Mouse (Mus musculus) testis, adult 2 months (tissue): Measurements from ENCODE around the gene Insrr. TPM values are rescaled to one million over a fixed set of nuclear protein-coding genes. Genes with fewer than 3 reads are reported as not detected.
A peak's percentile ranks its signal among the peaks of the same experiment; 100 is the strongest.

ENCODE experiments used
- H3K27ac ChIP-seq: fragments of 200-500 bp; 2 replicates; pipeline ENCODE4 v1.5.1; 2012; ENCODE audit warnings: low read depth, low read length; ENCODE audit not compliant: control insufficient read depth, insufficient read depth
- H3K27me3 ChIP-seq: fragments of 200-500 bp; 2 replicates; pipeline ENCODE4 v1.6.1; 2012; ENCODE audit warnings: mild to moderate bottlenecking, low read length, moderate library complexity; ENCODE audit not compliant: control insufficient read depth, insufficient read depth
- H3K36me3 ChIP-seq: fragments of 200-500 bp; 2 replicates; pipeline ENCODE4 v1.6.1; 2012; ENCODE audit warnings: mild to moderate bottlenecking, low read length; ENCODE audit not compliant: control insufficient read depth, insufficient read depth
- H3K4me1 ChIP-seq: fragments of 200-500 bp; 2 replicates; pipeline ENCODE4 v1.6.1; 2012; ENCODE audit warnings: low read length; ENCODE audit not compliant: control insufficient read depth, insufficient read depth
- H3K4me3 ChIP-seq: fragments of 200-500 bp; 2 replicates; pipeline ENCODE4 v1.5.1; 2012; ENCODE audit warnings: low read depth, mild to moderate bottlenecking, low read length, moderate library complexity, mixed read lengths; ENCODE audit not compliant: control insufficient read depth
- CTCF ChIP-seq: fragments of 200-500 bp; IDR thresholded peaks from 2 replicates; pipeline ENCODE4 v1.5.1; 2012; ENCODE audit warnings: low read depth, mild to moderate bottlenecking, inconsistent platforms, low read length, moderate library complexity; ENCODE audit not compliant: control insufficient read depth, insufficient read depth, insufficient replicate concordance
- POLR2A ChIP-seq: fragments of 200-500 bp; IDR thresholded peaks from 2 replicates; pipeline ENCODE4 v1.6.1; 2012; ENCODE audit warnings: low read depth, mild to moderate bottlenecking, inconsistent platforms, low read length, moderate library complexity; ENCODE audit not compliant: control insufficient read depth
- polyA plus RNA-seq: library from polyadenylated mRNA; depleted of rRNA; stranded (reverse); fragments of >200 nt; gene quantifications from 2 replicates; pipeline ENCODE4 v1.2.3, GENCODE M21; 2012; rRNA removed

Gene Insrr
- polyA plus RNA-seq: 0.06 and 0.17 TPM in 2 replicates

DNA sequence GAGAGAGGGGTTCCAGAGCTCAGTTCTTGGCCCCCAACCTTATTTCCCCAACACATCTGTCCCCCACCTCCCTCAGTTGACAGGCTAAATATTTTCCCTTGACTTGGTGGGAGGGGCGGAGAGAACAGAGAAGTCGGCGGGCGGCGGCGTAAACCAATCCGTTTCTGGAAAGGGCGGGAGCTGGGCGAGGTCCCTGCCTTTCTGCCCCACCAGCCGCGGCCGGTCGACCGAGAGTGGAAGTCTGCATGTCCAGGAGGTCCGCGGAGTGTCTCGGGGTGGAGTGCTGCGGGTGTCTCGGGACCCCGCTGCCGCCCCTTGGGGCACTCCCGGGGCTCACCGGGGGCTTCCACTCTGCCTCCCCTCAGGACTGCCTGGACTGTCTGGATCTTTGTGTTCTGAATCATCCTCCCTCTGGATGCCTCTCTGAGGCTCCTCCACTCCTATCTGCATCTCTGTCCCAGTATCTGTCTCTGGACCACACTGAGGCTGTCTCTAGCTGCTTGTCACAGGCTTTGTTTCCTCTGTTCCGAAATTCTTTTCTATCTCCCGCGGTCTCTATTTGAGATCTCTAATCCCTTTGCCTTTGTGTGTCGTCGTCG is at the start of gene Insrr:
Insrr (plus strand) TSS at position 216 of the 599 bp plus-strand sequence.
- peaks cover 3% of the 10 kb centered on the region for H3K27me3 ChIP-seq
- no peaks in the 10 kb centered on the region for H3K36me3 ChIP-seq
- H3K4me3 ChIP-seq: no peak within 1 kb of the TSS; the same call in 1 of the 2 replicates
- TF ChIP-seq POLR2A: no peak
- TF ChIP-seq CTCF: no peak
- peaks cover 11% of the 10 kb centered on the region for H3K4me1 ChIP-seq
- no peak within 1 kb of the TSS for H3K27ac ChIP-seq

DNA sequence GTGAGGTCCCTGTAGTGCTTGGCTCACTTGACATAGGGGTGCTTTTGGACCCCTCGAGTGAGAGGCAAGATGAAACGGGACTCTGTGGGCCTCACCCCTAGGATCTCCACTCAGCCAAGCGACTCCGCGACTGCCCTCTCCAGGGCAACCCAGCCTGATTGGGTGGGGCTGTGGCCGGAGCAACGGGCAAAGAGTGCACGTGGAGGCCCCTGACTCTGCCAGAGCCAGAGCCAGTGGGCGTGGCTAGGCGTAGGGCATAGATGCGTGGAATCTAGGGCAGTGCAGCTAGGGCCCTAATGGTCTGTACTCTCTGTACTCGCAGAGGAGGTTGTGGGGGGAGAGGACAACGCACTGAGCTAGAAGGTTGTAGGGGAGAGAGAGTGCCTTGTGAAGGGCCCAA is 48.3 kb upstream of the Insrr start, which contains the start of gene Lrrc71:
Lrrc71 (minus strand) TSS at position 195 of the 400 bp plus-strand sequence.
- Histone ChIP-seq H3K27me3 (no peaks in the 10 kb centered on the region), H3K4me3 (peak within 1 kb of the TSS; percentile 88), H3K27ac (peak within 1 kb of the TSS; percentile 82), H3K4me1 (peaks cover 17% of the 10 kb centered on the region), H3K36me3 (no peaks in the 10 kb centered on the region; the same call in 1 of the 2 replicates)
- TF ChIP-seq POLR2A (peak; percentile 81), CTCF (no peak)

DNA sequence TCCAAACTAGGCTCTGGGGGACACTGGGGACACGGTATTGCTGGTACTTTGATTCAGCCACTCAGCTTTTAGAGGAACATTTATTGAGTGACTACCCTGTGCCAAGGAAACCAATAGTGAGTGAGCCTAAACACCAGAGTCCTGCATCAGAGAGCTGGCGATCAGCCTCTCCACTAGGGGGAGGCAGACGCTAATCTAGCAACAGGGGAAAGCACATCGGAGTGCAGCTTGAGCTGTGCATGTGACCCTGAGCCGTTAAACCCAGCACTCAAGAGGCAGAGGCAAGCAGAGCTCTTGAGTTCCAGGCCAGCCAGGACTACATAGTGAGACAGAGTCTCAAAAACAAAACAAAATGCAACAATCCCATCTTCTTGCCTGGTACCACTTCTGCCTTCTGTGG is 47.7 kb upstream of the Insrr start:
- H3K4me3 ChIP-seq: no peak overlapping the region

DNA sequence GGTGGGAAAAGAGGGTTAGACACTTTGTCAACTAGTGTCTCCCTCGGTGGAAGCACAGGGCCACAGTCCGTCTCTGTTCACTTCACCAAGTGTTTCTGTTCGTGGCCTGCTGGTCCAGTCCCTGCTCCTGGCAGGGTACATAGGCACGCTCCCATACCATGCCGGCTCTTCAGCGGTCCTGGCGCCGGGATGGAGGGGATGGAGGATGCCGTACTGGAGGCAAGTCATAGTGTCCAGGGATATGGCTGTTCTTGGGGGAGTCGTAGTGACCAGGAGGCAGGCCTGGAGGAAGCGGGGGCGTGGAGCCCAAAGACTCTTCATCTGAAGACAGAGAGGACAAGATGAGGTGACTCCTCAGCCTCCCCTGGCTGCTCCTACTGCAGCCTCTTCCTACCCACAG is 46.8 kb upstream of the Insrr start:
- no peak overlapping the region for H3K27ac ChIP-seq
- peaks cover 16% of the 10 kb centered on the region for H3K4me1 ChIP-seq
- H3K4me3 ChIP-seq: no peak overlapping the region
- no peaks in the 10 kb centered on the region for H3K27me3 ChIP-seq
- no peaks in the 10 kb centered on the region; the same call in 1 of the 2 replicates for H3K36me3 ChIP-seq
- TF ChIP-seq CTCF (no peak), POLR2A (no peak)

More for the DNA sequence above, 47.7 kb upstream of the Insrr start:
- H3K27me3 ChIP-seq: no peaks in the 10 kb centered on the region
- H3K4me1 ChIP-seq: peaks cover 17% of the 10 kb centered on the region
- H3K27ac ChIP-seq: no peak overlapping the region
- H3K36me3 ChIP-seq: no peaks in the 10 kb centered on the region; the same call in 1 of the 2 replicates
- TF ChIP-seq CTCF: peak; percentile 77; the same call in 1 of the 2 replicates
- TF ChIP-seq POLR2A: no peak

DNA sequence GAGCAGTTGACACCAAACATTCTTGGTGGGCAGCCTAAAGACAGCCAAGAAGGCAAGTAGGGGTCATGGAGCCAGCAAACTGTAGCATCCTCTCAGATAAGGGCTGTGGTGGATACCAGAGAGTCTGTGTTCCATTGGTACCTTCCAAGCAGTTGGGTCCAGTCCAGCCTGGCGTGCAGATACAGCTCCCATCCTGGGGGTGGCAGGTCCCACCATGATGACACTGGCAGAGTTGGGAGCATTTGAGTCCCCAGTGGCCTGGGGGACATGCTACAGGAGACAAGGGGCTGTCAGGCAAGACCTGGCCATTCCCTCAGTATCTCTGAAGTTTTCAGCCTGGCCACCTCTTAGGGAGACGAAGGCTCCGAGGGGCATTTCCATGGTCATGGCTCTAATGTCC is 44.2 kb upstream of the Insrr start:
- H3K27me3 ChIP-seq: no peaks in the 10 kb centered on the region
- H3K4me3 ChIP-seq: no peak overlapping the region
- no peak for TF ChIP-seq POLR2A
- no peak for TF ChIP-seq CTCF
- H3K27ac ChIP-seq: no peak overlapping the region
- H3K36me3 ChIP-seq: no peaks in the 10 kb centered on the region
- peaks cover 26% of the 10 kb centered on the region for H3K4me1 ChIP-seq

DNA sequence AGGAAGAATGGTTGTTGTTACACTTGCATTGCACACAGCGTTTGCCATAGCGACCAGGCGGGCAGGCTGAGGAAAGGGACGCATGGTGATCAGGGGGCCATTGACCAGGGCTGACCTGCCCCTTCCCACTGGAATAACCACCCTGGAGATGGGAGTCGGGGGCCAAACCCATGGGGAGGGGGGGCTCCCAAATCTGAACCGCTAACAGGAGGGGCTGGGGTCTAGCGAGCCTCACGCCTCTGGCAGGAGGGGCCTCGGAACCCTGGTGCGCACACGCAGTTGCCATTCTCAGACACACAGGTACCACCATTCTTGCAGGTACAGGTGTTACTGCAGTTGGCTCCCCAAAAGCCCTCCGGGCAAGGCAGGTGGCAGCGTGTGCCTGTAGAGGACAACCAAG is 42.9 kb upstream of the Insrr start:
- peaks cover 17% of the 10 kb centered on the region for H3K4me1 ChIP-seq

DNA sequence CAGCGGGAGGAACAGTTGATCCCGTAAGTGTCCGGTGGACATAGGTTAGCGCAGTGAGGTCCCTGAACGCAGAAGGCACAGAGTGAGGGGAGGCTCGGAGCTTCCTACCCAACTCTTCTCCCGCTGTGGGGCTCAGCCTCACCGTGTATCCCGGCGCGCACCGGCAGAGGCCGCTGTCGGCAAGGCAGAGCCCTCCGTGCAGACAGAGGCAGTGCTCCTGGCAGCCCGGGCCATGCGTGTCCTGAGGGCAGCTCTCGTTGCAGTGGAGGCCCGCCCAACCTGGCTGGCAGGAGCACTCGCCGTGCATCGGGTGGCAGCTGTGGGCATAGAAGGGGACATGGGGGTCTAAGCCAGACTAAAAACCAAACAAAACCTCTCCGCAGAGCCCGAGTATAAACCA is 40.8 kb upstream of the Insrr start:
- TF ChIP-seq POLR2A (no peak), CTCF (peak; percentile 88)
- Histone ChIP-seq H3K36me3 (no peaks in the 10 kb centered on the region), H3K27ac (no peak overlapping the region), H3K4me1 (peaks cover 21% of the 10 kb centered on the region), H3K4me3 (peak overlapping the region; percentile 24), H3K27me3 (no peaks in the 10 kb centered on the region)

More for the DNA sequence above, 42.9 kb upstream of the Insrr start:
- TF ChIP-seq POLR2A (no peak), CTCF (no peak)
- Histone ChIP-seq H3K27me3 (no peaks in the 10 kb centered on the region), H3K36me3 (no peaks in the 10 kb centered on the region), H3K27ac (no peak overlapping the region), H3K4me3 (no peak overlapping the region)
